Mouse (Mus musculus): ENCODE measurements around the gene Gmds. TPM values are rescaled to one million over a fixed set of nuclear protein-coding genes. Genes with fewer than 3 reads are reported as not detected.

Gene Gmds
- polyA plus RNA-seq, 1 experiment, result 11.3 TPM

GRCm38 (mm10) chr13:31958346-31959335 is 379.9 kb downstream of the Gmds start:
- no peaks in the 10 kb centered on the region for H3K4me1 ChIP-seq (ENCODE audit: control insufficient read depth, insufficient read depth, low read length)
- H3K4me3 ChIP-seq (ENCODE audit: insufficient read depth, low read length), result no peak overlapping the region
- H3K27ac ChIP-seq (ENCODE audit: insufficient read depth, low read length), result peak overlapping the region; percentile 47; the same call in 1 of the 2 replicates
- TF ChIP-seq POLR2A (IDR thresholded peaks at IDR 0.05; ENCODE audit: extremely low read depth, insufficient read depth, low read length) (no peak), CTCF (IDR thresholded peaks at IDR 0.05; ENCODE audit: extremely low read depth, insufficient read depth, low read length) (no peak)

- TF ChIP-seq POLR2A (IDR thresholded peaks at IDR 0.05; ENCODE audit: extremely low read depth, insufficient read depth, low read length) (no peak), CTCF (IDR thresholded peaks at IDR 0.05; ENCODE audit: extremely low read depth, insufficient read depth, low read length) (peak; percentile 39)
- Histone ChIP-seq H3K4me1 (ENCODE audit: control insufficient read depth, insufficient read depth, low read length) (no peaks in the 10 kb centered on the region), H3K4me3 (ENCODE audit: insufficient read depth, low read length) (no peak overlapping the region), H3K27ac (ENCODE audit: insufficient read depth, low read length) (no peak overlapping the region)
These were observed 382.0 kb downstream of the Gmds start for GRCm38 (mm10) chr13:31956584-31956983.

GRCm38 (mm10) chr13:31956112-31956511 is 382.4 kb downstream of the Gmds start:
- 0 out of 2 replicates have a peak overlapping the region, but pooled peaks have one; percentile 61 for H3K27ac ChIP-seq (ENCODE audit: insufficient read depth, low read length)
- H3K4me3 ChIP-seq (ENCODE audit: insufficient read depth, low read length), result no peak overlapping the region
- no peaks in the 10 kb centered on the region for H3K4me1 ChIP-seq (ENCODE audit: control insufficient read depth, insufficient read depth, low read length)
- TF ChIP-seq POLR2A (IDR thresholded peaks at IDR 0.05; ENCODE audit: extremely low read depth, insufficient read depth, low read length) (no peak), CTCF (IDR thresholded peaks at IDR 0.05; ENCODE audit: extremely low read depth, insufficient read depth, low read length) (no peak)

GRCm38 (mm10) chr13:31955171-31955570 is 383.4 kb downstream of the Gmds start:
- H3K4me3 ChIP-seq (ENCODE audit: insufficient read depth, low read length), result no peak overlapping the region
- TF ChIP-seq CTCF (IDR thresholded peaks at IDR 0.05; ENCODE audit: extremely low read depth, insufficient read depth, low read length), result no peak
- TF ChIP-seq POLR2A (IDR thresholded peaks at IDR 0.05; ENCODE audit: extremely low read depth, insufficient read depth, low read length), result no peak
- H3K4me1 ChIP-seq (ENCODE audit: control insufficient read depth, insufficient read depth, low read length), result no peaks in the 10 kb centered on the region
- peak overlapping the region; percentile 77 for H3K27ac ChIP-seq (ENCODE audit: insufficient read depth, low read length)

- Histone ChIP-seq H3K4me3 (ENCODE audit: insufficient read depth, low read length) (no peak overlapping the region), H3K27ac (ENCODE audit: insufficient read depth, low read length) (no peak overlapping the region), H3K4me1 (ENCODE audit: control insufficient read depth, insufficient read depth, low read length) (no peaks in the 10 kb centered on the region)
- TF ChIP-seq CTCF (IDR thresholded peaks at IDR 0.05; ENCODE audit: extremely low read depth, insufficient read depth, low read length) (no peak), POLR2A (IDR thresholded peaks at IDR 0.05; ENCODE audit: extremely low read depth, insufficient read depth, low read length) (no peak)
These were observed 393.8 kb downstream of the Gmds start for GRCm38 (mm10) chr13:31944676-31945210.

GRCm38 (mm10) chr13:31943482-31944275 is 394.9 kb downstream of the Gmds start:
- no peak for TF ChIP-seq POLR2A (IDR thresholded peaks at IDR 0.05; ENCODE audit: extremely low read depth, insufficient read depth, low read length)
- TF ChIP-seq CTCF (IDR thresholded peaks at IDR 0.05; ENCODE audit: extremely low read depth, insufficient read depth, low read length), result no peak
- Histone ChIP-seq H3K4me1 (ENCODE audit: control insufficient read depth, insufficient read depth, low read length) (no peaks in the 10 kb centered on the region), H3K4me3 (ENCODE audit: insufficient read depth, low read length) (no peak overlapping the region), H3K27ac (ENCODE audit: insufficient read depth, low read length) (no peak overlapping the region)

- Histone ChIP-seq H3K4me1 (ENCODE audit: control insufficient read depth, insufficient read depth, low read length) (no peaks in the 10 kb centered on the region; the same call in 1 of the 2 replicates), H3K27ac (ENCODE audit: insufficient read depth, low read length) (no peak overlapping the region), H3K4me3 (ENCODE audit: insufficient read depth, low read length) (no peak overlapping the region)
- TF ChIP-seq CTCF (IDR thresholded peaks at IDR 0.05; ENCODE audit: extremely low read depth, insufficient read depth, low read length), result no peak
- no peak for TF ChIP-seq POLR2A (IDR thresholded peaks at IDR 0.05; ENCODE audit: extremely low read depth, insufficient read depth, low read length)
These were observed 409.2 kb downstream of the Gmds start for GRCm38 (mm10) chr13:31929299-31929698.

GRCm38 (mm10) chr13:31926599-31926998 is 411.9 kb downstream of the Gmds start:
- Histone ChIP-seq H3K4me3 (ENCODE audit: insufficient read depth, low read length) (no peak overlapping the region), H3K4me1 (ENCODE audit: control insufficient read depth, insufficient read depth, low read length) (no peaks in the 10 kb centered on the region; the same call in 1 of the 2 replicates), H3K27ac (ENCODE audit: insufficient read depth, low read length) (no peak overlapping the region)
- TF ChIP-seq POLR2A (IDR thresholded peaks at IDR 0.05; ENCODE audit: extremely low read depth, insufficient read depth, low read length), result no peak

GRCm38 (mm10) chr13:31924506-31924905 is 414.0 kb downstream of the Gmds start:
- no peak overlapping the region for H3K27ac ChIP-seq (ENCODE audit: insufficient read depth, low read length)
- no peak overlapping the region for H3K4me3 ChIP-seq (ENCODE audit: insufficient read depth, low read length)
- TF ChIP-seq CTCF (IDR thresholded peaks at IDR 0.05; ENCODE audit: extremely low read depth, insufficient read depth, low read length), result no peak
- no peak for TF ChIP-seq POLR2A (IDR thresholded peaks at IDR 0.05; ENCODE audit: extremely low read depth, insufficient read depth, low read length)
- H3K4me1 ChIP-seq (ENCODE audit: control insufficient read depth, insufficient read depth, low read length), result no peaks in the 10 kb centered on the region; the same call in 1 of the 2 replicates
